Mouse (Mus musculus) common myeloid progenitor, adult 5-6 weeks (primary cell): ENCODE measurements around the gene Lrg1. TPM values are rescaled to one million over a fixed set of nuclear protein-coding genes. Genes with fewer than 3 reads are reported as not detected.
"Not testable (repeated sequence)": the region's sequence is repeated elsewhere in the genome, so short reads cannot be mapped to it uniquely, and the experiment has no call there.

Experiments used
- ATAC-seq: replicated peaks from 2 replicates; pipeline ENCODE4 v1.8.0; 2016; ENCODE audit warnings: low read depth, mild to moderate bottlenecking, moderate TSS enrichment, inconsistent platforms; ENCODE audit not compliant: poor library complexity, severe bottlenecking
- total RNA-seq: library from RNA; stranded (forward); fragments of 200-1000, 187-1606 nt; gene quantifications from 2 replicates; pipeline ENCODE4 v1.2.3, GENCODE M21; 2017

Lrg1 gene
- total RNA-seq, 1 experiment from 2014 or later: 0.14 TPM

DNA sequence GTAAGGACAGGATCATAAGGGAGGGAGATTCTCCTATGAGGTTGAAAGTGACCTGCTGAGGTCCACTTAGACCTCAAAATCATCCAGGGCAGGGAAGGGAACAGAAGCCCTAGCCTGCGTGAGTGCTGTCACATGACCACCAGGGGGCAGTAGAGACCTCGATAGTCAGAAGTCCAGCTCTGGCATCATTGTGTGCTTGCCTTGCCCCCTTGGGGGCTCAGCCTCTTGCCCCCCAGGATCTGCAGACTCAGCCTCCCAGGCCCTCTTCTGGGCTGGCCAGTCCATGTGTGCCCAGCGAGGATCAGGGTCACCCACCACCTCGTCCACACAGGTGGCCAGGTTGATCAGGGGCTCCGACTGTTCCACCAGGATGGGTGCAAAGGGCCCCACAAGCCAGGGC is 9.9 kb downstream of the Lrg1 start:
- peak; percentile 81 for ATAC-seq

DNA sequence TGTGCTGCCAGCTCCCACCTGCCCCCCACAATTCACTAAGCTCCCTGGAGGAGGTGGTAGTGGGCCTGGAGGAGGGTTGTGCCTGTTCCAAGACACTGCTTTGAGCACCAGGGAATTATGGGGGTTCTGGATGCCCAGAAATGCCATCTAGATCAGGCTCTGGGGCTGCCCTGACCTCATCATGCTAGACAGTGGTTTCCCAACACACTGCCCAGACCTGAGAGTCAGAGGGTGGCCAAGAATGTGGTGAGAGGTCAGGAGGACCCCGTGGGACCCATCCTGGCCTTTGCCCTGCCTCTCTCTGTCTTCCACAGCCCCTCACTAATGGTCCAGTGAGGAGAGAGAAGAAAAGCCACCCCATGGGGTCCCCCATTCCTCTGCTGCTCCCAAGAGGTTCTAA is 10.8 kb downstream of the Lrg1 start:
- no peak for ATAC-seq

DNA sequence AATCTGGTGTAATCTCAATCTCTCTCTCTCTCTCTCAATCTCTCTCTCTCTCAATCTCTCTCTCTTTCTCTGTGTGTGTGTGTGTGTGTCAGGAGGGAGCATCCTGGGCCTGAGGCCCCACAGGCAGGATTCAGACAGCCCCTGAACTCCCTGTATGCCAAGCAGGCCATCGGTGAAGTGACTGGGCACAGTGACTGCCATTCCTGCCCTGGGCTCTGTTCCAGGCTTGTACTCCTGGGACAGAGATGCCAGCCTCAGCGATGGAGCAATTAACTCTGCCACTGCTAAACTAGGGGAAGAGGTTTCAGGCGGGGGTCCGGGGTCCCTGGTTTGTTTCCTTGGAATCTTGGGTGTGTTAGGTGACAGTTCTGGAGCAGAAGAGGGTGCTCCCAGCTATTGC is 11.2 kb downstream of the Lrg1 start:
- ATAC-seq: no peak

DNA sequence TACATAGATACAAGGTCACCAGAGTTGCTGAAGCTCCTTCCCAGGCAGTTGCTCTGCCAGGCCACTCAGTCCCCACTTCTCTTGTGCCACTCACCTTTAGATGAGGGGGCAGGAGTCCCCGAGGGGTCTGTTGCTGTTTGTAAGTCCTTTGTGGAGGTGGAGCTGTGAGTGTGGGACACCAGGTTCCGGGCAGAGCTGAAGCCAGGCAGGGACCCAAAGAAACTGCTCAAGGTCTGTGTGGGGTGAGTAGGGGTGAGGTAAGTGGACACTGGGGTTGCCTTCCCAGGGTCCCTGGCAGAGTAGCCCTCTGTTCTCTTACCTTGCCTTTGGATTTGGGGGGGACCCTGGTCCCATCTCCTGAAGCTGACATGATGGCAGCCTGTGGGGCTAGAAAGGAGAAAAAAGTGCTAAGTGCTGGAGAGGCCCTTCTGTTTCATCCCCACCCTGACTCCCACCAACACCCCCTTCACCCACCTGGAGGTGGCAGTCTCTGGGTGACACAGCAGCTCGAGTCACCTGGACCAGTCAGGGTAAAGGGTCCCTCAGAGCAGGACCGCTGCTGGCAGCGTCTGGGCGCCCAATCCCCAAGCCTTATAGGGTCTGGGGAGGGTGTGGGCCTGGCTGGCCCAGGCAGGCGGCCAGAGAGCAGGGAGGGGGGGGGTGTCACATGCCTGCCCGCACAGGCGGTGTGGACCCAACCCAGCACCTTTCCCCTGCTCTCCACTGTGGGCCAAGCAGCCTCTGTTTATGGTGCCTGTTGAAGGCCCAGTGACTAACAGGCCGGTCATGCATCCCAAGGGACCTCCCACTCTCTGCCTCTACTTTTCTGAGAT is 12.4 kb downstream of the Lrg1 start, which contains the start of gene Plin4:
TSS of gene Plin4 (minus strand) at position 585 of the 833 bp plus-strand sequence.
- no peak for ATAC-seq

DNA sequence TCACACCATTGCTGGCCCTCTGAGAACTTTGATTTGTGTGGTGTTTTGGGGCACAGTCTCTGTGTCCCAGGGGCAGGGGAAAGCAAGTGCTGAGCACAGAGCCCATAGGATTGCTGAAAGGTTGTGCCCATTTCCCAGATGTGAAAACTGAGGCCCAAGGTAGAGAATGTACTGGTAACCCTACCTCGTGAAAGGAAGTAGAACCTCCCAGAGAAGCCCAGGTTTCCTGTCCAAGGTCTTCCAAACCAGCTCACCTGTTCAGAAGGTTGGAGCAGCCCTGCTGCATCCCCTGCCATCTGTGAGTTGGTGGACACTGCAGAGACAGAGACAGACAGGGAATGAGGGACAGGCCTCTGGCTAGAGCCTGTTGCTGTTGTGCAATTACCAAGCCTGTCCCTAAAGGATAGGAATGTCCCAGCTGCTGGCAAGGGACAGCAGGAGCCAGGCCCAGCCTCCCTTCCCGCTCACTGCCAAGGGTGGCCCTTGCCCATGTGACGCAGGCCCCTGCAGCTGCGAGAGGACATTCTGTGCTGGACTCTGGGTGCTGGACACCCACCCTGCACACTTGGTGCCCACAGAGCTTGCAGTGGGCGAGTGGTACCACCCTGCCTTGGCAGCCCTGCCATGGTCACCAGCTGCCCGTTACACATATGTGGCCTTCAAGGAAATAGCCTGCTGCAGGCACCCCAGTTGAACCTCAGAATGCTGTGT is 13.3 kb downstream of the Lrg1 start:
- no peak for ATAC-seq

DNA sequence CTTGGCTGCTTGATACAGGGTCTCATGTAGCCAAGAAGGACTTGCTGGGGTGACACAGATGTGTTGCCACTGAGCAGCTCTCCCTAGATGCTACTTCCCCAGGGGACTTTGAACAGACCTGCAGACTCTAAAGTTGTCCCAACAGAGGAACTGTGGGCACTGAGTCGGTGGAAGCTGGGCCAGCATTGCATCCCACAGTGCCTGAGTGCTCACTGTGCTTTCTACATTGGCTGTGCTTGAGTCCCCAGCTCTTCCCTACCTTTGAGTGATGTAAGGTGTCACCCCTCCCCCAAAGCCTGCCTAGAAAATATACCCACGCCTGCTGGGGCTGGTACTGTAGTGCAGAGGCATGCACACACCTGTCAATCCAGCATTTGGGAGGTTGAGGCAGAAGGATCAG is 14.1 kb downstream of the Lrg1 start:
- ATAC-seq: no peak

DNA sequence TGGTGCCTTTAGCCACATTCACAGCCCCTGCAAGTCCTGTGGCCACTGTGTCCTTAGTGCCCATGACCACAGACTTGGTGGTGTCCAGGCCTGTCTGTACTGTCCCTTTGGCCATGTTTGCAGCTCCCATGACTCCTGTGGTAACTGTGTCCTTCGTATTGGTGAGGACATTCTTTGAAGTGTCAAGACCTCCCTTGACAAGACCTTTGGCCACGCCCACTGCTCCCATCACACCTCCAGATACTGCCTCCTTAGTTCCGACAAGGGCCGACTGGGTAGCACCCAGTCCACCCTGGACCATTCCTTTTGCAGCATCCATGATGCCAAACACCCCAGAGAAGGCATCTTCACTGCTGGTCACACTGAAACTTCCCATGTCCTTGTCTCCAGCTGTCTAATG is 14.8 kb downstream of the Lrg1 start:
- ATAC-seq: no peak

DNA sequence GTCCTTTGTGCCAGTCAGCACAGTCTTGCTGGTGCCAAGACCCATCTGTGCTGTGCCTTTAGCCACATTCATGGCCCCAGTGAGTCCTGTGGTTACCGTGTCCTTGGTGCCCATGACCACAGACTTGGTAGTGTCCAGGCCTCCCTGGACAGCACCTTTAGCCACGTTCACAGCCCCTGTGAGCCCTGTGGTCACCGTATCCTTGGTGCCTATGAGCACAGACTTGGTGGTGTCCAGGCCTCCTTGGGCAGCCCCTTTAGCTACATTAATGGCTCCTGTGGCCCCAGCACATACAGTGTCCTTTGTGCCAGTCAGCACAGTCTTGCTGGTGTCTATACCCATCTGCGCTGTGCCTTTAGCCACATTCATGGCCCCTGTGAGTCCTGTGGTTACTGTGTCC is 15.4 kb downstream of the Lrg1 start:
- ATAC-seq: not testable (repeated sequence)

DNA sequence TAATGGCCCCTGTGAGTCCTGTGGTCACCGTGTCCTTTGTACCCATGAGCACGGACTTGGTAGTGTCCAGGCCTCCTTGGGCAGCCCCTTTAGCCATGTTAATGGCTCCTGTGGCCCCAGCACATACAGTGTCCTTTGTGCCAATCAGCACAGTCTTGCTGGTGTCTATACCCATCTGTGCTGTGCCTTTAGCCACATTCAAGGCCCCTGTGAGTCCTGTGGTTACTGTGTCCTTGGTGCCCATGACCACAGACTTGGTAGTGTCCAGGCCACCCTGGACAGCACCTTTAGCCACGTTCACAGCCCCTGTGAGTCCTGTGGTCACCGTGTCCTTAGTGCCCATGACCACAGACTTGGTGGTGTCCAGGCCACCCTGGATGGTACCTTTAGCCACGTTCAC is 17.0 kb downstream of the Lrg1 start:
- ATAC-seq: not testable (repeated sequence)

DNA sequence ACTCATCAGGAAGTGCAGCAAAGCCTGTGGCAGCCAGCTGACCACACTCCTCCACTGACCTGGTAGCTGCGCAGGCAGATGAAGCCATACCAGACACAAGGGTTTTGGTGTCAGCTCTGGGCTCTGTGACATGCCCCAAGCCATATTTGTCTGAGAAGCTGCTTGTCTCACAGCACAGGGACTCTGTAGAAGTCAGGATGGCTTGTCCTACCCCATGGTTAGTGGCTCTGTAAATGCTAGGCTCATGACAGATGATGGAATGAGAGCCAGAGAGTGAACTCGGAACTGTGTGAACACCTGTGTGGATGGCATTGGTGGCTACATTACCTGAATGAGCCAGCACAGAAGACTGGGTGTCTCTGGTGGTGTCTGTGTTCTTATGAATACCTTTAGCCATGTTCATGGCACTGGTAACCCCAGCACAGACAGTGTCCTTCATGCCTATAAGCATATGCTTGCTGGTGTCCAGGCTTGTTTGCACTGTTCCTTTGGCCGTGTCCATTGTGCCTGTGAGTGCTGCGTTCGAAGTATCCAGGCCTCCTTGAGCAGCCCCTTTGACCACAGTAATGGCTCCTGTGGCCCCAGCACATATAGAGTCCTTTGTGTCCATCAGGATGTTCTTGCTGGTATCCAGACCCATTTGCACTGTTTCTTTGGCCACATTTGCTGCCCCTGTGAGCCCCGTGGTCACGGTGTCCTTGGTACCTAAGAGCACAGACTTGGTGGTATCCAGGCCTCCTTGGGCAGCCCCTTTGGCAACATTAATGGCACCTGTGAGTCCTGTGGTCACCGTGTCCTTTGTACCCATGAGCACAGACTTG is 18.1 kb downstream of the Lrg1 start:
- no peak for ATAC-seq

DNA sequence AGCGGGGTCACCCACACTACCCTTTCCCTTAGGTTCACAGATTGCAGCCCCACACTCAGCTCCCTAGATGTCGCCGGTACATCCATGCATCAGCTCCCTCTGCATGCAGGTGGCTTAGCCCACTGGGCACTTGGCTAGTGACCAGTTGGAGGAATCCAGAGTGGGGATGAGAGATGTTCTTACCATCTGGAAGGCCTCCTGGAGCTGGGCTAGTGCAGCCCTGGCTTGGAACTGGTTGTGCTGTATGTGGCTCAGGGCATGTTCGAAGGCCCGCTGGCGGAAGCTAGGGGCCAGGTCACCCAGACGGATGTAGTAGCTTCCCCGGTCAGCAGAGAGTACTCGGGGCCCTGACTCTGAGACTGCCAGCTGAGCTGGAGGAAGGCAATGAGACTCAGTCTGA is 18.9 kb downstream of the Lrg1 start:
- ATAC-seq: no peak

DNA sequence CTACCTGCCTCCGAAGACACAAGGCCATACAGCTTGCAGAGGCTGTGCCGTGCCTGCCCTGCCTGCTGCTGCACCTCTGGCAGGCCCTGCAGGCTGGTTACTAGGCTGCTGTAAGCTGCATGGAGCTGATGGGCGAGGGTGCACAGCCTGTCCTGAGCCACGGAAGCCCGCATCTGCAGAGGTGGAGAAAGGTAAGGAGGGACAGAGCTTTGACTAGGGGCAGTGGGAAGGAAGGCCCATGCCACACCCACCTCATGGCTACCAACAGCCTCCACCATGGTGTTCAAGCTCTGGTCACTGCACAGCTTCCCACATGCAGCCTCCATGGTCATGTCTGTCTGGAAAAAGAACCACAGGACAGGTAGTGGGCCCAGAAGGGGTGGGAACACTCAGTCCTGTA is 19.6 kb downstream of the Lrg1 start:
- ATAC-seq: no peak

DNA sequence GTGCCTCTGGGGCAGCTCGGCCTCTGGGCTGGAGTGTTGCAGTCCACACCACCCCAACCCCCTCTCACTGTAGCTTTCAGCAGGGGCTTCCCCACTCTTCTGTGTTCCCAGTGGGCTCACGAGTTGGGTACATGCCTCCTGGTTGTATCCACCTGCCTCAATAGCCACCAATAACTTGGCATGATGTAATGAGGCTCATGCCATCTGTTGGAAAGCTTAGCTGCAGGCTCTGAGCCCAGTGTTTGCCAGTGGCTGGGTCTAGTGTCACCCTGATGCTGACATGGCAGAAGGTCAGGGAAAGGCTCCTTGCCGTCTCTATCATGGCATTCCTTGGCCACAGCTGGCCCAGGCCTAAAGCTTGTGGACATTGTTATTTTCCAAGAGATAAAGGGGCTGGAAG is 21.0 kb downstream of the Lrg1 start:
- ATAC-seq: no peak

DNA sequence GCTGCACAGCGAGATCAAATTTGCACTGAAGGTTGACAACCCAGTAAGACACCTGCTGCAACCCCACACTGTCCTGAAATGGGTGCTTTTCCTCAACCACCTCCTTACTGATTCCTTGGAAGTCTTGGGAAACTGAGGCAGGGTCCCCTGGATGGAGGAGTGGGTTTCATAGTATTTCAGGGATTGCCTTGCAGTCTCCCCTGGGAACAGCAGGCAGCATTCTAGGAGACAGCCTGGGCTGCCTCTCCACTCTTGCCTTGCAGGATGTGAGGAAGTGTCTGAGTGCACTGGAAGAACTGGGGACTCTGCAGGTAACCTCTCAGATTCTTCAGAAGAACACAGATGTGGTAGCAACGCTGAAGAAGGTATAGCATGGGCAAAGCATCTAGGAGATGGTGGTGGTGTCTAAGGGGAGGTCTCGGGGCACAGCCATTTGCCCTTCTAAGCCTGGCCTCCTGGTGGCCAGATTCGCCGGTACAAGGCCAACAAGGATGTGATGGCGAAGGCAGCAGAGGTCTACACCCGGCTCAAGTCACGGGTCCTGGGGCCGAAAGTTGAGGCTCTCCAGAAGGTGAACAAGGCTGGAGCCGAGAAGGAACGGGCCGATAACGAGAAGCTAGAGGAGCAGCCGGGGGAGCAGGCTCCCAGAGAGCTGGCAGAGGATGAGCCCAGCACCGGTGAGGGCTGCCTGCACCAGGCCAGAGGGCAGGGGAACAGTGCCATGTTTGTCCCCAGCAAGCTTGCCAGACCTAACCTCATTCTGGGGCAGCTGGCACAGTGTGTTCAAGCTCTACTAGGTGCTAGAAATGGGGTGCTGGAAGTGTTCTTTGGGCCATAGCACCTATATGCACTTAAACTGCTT is 22.9 kb downstream of the Lrg1 start:
- ATAC-seq: 0 out of 2 replicates have a peak, but pooled peaks have one; percentile 24

DNA sequence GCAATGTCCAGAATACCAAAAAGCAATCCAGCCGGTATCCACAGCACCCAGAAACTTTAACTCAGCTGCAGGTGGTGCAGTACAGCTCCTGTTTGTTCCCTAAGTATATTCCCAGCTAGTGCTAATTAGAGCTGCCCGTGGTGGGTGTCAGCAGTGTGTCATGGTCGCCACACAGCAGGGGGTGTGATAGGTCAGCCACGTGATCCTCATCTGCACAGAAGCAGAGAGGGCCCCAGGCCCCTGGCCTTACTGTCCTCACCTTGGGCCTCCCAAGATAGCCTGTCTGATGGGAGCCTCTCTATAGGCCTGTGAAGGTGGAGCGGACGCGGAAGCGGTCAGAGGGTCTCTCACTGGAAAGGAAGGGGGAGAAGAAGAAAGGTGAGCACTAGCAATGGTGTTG is 23.6 kb downstream of the Lrg1 start:
- ATAC-seq: no peak

DNA sequence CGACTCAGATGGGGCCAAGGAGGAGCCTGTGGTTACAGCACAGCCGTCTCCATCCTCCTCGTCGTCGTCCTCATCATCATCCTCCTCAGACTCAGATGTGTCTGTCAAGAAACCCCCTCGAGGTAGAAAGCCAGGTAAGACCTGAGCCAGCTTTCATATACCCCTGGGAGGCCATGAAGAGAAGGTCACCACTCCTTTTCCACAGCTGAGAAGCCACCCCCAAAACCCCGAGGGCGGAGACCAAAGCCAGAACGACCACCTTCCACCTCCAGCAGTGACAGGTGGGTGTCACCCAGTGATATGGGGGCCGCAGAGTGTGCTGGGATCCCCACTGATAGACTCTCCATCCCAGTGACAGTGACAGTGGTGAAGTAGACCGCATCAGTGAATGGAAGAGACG is 24.9 kb downstream of the Lrg1 start:
- ATAC-seq: no peak

DNA sequence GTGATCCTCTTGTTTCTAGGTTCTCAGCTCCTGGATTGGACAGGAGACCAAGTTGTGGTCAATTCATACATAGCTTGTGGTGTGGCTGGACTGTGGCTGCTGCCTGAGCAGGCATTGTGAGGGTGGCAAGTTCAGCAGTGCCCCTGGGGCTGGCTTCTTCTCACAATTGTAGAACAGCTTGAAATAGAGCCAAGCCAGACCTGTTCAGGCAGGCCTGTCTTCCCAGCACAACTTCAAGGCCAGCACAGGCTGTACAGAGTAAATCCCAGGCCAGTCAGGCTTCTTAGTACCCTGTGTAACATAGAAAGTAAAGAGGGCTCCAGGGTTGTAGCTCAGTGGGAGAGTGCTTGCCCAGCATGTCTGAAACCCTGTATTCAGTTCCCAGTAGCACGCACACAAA is 29.0 kb downstream of the Lrg1 start:
- ATAC-seq: no peak

DNA sequence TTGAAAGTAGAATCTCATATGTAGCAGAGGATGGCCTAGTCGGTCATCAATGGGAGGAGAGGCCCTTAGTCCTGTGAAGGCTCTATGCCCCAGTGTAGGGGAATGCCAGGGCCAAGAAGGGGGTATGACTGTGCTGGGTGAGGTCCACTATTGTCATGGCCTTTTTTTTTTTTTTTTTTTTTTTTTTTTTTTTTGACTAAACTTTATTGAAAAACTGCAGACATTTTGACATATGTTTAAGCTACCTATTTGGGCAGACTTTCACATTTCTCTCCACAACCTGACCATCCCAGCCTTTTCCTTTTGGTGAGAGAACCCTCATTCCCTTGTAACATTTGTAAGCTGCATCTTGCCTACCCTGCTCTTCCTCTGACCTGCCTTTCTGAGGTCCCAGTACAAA is 29.5 kb downstream of the Lrg1 start:
- no peak for ATAC-seq

DNA sequence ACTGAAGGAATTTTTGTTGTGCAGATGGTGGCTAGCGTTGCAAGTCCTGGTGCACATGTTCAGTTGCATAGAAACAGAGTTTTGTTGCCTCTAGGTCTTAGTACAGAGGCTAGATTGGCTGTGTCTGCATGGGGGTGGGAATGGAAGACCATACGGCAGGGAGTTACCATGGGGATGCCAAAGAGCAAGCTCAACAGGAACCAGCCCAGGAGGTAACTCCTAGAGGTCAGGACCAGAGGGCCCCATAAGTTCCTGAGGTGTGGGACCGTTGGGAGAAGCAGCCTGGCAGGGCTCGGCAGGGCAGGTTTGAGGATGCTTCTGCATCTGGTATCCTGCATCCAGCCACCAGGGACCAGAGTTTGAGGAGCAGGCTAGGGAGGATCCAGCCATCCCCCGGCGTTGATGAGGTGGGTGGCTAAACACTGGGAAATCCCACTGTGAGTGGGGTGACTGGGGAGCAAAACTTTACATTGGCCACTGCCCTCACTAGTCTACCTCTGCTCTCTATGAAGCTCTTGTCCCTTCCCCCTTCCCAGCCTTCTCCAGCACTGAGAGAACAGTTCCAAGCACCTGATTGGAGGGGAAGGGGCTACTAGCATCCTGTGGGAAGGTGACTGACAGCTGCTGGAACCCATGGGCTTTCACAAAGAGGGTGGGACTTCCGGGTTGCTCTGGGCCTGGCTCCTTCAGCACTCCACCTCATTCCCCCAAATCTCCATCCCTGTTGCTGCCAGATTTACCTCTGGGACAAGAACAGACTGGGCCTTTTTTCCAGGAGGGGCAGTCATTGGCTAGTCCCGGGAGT is 40.8 kb downstream of the Lrg1 start:
- ATAC-seq: no peak
